Mouse (Mus musculus) liver, adult 2 months (tissue): Measurements from ENCODE around the gene Bach2. TPM values are rescaled to one million over a fixed set of nuclear protein-coding genes. Genes with fewer than 3 reads are reported as not detected.

Experiments
- DNase-seq: peaks from one replicate; pipeline ENCODE4 v3.0.0-alpha.2; 2011; ENCODE audit warnings: low read depth, low spot score; ENCODE audit errors: extremely low read depth
- H3K27ac ChIP-seq: fragments of 200-500 bp; replicated peaks from 2 replicates; pipeline ENCODE4 v1.5.1; 2012; ENCODE audit warnings: low read depth, mild to moderate bottlenecking, control low read depth, inconsistent platforms, low read length; ENCODE audit not compliant: insufficient read depth
- H3K27me3 ChIP-seq: fragments of 200-500 bp; 2 replicates; pipeline ENCODE4 v1.6.1; 2012; ENCODE audit warnings: mild to moderate bottlenecking, moderate library complexity, low read length, inconsistent platforms; ENCODE audit not compliant: control insufficient read depth, insufficient read depth
- H3K36me3 ChIP-seq: fragments of 200-500 bp; 2 replicates; pipeline ENCODE4 v1.6.1; 2012; ENCODE audit warnings: low read length, inconsistent platforms; ENCODE audit not compliant: control insufficient read depth, insufficient read depth
- H3K4me1 ChIP-seq: fragments of 200-500 bp; 2 replicates; pipeline ENCODE4 v1.6.1; 2011; ENCODE audit warnings: low read length; ENCODE audit not compliant: control insufficient read depth, insufficient read depth
- H3K4me3 ChIP-seq: fragments of 200-500 bp; 2 replicates; pipeline ENCODE4 v1.5.1; 2011; ENCODE audit warnings: low read depth, mild to moderate bottlenecking, control low read depth, low read length, moderate library complexity; ENCODE audit not compliant: insufficient read depth
- H3K79me2 ChIP-seq: fragments of 200-500 bp; 2 replicates; pipeline ENCODE4 v1.6.1; 2012; ENCODE audit warnings: inconsistent platforms, mild to moderate bottlenecking, low read length, moderate library complexity; ENCODE audit not compliant: control insufficient read depth, insufficient read depth
- H3K9ac ChIP-seq: fragments of 200-500 bp; 2 replicates; pipeline ENCODE4 v1.6.1; 2012; ENCODE audit warnings: low read depth, mild to moderate bottlenecking, control low read depth, inconsistent platforms, low read length
- CTCF ChIP-seq: fragments of 200-500 bp; IDR thresholded peaks from 2 replicates; pipeline ENCODE4 v1.5.1; 2011; ENCODE audit warnings: low read depth, low read length, control low read depth
- POLR2A ChIP-seq: fragments of 200-500 bp; IDR thresholded peaks from 2 replicates; pipeline ENCODE4 v1.6.1; 2011; ENCODE audit warnings: low read length, control low read depth; ENCODE audit not compliant: insufficient read depth; ENCODE audit errors: extremely low read depth
- WGBS: fragments of 180-500 bp; shearing (Covaris S2); methylation state at CpG from one replicate; pipeline ENCODE4 v1.1.7; 2018; 5-methylcytosine and 5-hydroxymethylcytosine counted together
- polyA plus RNA-seq: library from polyadenylated mRNA; depleted of rRNA; stranded (reverse); fragments of >200 nt; gene quantifications from 2 replicates; pipeline ENCODE4 v1.2.3, GENCODE M21; 2012
- total RNA-seq: library from RNA; depleted of rRNA; stranded (reverse); fragments of >200 nt; gene quantifications from 2 replicates; pipeline ENCODE4 v1.2.3, GENCODE M21; 2014

Bach2 gene
- total and polyA plus RNA-seq, 2 experiments, result 2.1 to 6.0 TPM

DNA sequence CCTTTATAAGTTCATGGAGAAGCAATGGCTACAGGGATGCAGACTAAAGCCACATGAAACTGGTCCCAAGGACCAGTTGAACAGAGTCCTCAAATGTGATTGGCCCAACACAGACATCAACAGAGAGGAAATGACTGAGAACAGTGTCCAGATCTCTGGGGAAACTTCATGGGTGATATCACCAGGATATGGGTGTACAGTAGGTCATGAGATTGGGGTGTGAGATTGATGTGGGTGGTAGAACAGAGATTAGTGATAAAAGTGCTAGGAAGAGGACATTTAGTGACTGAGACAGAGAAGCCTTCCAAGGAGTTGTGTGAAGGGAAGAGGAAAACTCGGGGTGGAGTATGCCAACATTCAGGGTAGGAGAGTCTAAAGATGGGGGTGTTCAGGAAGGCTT is 29.4 kb downstream of the Bach2 start:
- Histone ChIP-seq H3K27me3 (no peaks in the 10 kb centered on the region), H3K4me1 (peaks cover 3% of the 10 kb centered on the region; the same call in 1 of the 2 replicates), H3K4me3 (no peak overlapping the region), H3K9ac (no peak overlapping the region), H3K36me3 (no peaks in the 10 kb centered on the region), H3K79me2 (peaks cover 9% of the 10 kb centered on the region; the same call in 1 of the 2 replicates), H3K27ac (no peak overlapping the region)
- DNase-seq, result no peak
- WGBS, result 83% methylated on average over 1 of the region's 1 CpGs
- TF ChIP-seq CTCF, result no peak

GRCm38 (mm10) chr4:32272398-32272797 is 33.8 kb downstream of the Bach2 start:
- Histone ChIP-seq H3K27me3 (no peaks in the 10 kb centered on the region), H3K4me3 (no peak overlapping the region), H3K36me3 (no peaks in the 10 kb centered on the region), H3K79me2 (peaks cover 5% of the 10 kb centered on the region; the same call in 1 of the 2 replicates), H3K9ac (no peak overlapping the region), H3K27ac (no peak overlapping the region), H3K4me1 (no peaks in the 10 kb centered on the region)
- DNase-seq, result no peak
- no peak for TF ChIP-seq CTCF
- no peak for TF ChIP-seq POLR2A
- WGBS, result 88% methylated on average over 5 of the region's 5 CpGs

GRCm38 (mm10) chr4:32274776-32275294 is 36.2 kb downstream of the Bach2 start:
- no peaks in the 10 kb centered on the region for H3K27me3 ChIP-seq
- WGBS, result 79% methylated on average over 6 of the region's 6 CpGs
- TF ChIP-seq CTCF (no peak), POLR2A (no peak)

DNA sequence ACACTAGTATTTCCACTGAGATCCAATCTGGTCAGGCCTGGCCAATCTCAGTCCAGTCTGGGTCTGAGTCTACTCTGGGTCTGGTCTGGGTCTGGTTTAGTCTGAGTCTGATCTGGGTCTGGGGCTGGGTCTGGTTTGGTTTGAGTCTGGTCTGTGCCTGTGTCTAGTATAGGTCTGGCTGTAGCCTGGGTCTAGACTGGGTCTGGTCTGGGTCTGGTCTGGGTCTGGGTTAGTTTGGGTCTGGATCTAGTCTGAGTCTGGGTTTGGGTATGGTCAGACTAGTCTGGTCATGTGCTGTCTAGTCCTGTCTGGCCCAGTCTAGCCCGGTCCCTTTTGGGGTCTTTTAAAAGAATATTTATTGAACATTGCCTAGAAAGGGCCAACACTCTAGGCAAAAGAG is 41.2 kb downstream of the Bach2 start:
- H3K4me1 ChIP-seq, result no peaks in the 10 kb centered on the region; the same call in 1 of the 2 replicates
- WGBS, result 96% methylated on average over 1 of the region's 1 CpGs
- H3K27me3 ChIP-seq, result no peaks in the 10 kb centered on the region
- no peak for TF ChIP-seq POLR2A
- no peak for TF ChIP-seq CTCF
- no peak overlapping the region for H3K27ac ChIP-seq
- DNase-seq, result no peak
- H3K36me3 ChIP-seq, result no peaks in the 10 kb centered on the region
- peaks cover 3% of the 10 kb centered on the region; the same call in 1 of the 2 replicates for H3K79me2 ChIP-seq
- no peak overlapping the region for H3K4me3 ChIP-seq
- no peak overlapping the region for H3K9ac ChIP-seq

More at GRCm38 (mm10) chr4:32274776-32275294, 36.2 kb downstream of the Bach2 start:
- Histone ChIP-seq H3K9ac (no peak overlapping the region), H3K4me1 (no peaks in the 10 kb centered on the region), H3K4me3 (no peak overlapping the region), H3K36me3 (no peaks in the 10 kb centered on the region), H3K27ac (no peak overlapping the region), H3K79me2 (peaks cover 4% of the 10 kb centered on the region; the same call in 1 of the 2 replicates)
- no peak for DNase-seq

DNA sequence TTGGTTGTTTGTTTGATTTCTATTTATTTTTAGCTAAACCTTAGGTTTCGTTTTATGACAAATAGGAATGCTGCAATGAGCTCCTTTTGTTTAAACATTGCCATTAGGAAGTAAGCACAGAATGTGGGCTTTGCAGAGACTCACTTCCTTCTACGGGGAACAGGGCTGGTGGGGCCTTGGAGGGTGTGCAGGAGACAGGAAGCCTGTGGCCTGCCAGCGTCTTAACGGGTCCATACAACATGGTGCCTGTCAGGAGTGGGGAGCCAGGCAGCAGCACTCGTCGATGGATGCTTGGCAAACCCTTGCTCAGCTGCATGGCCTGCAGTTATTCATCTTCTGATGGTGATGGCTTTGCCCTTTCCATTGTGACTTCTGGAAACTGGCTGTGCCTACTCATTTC is 41.8 kb downstream of the Bach2 start:
- 71% methylated on average over 6 of the region's 6 CpGs for WGBS
- TF ChIP-seq POLR2A (no peak), CTCF (no peak)
- H3K27me3 ChIP-seq, result no peaks in the 10 kb centered on the region

DNA sequence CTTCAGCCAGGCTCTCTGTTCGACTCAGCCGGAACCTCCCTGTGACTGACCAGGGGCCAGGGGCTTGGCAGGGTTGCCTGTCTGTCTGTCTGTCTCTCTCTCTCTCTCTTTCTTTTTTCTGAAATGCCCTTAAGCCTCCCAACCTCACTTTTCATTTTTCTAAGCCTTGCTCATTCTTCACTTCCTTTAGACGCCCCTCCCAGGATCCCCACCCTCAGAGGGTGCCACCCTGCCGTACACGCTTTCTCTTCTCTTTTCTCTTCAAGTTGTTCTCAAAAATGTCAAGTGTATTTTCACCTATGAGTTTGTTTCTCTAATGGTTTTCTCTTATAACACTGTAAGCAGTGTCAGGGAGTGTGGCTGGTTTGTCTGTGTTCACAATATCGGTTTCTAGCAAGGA is 42.7 kb downstream of the Bach2 start:
- Histone ChIP-seq H3K4me3 (no peak overlapping the region), H3K9ac (no peak overlapping the region), H3K79me2 (no peaks in the 10 kb centered on the region; the same call in 1 of the 2 replicates), H3K27me3 (no peaks in the 10 kb centered on the region), H3K36me3 (no peaks in the 10 kb centered on the region), H3K4me1 (peaks cover 4% of the 10 kb centered on the region), H3K27ac (no peak overlapping the region)
- no peak for DNase-seq
- 91% methylated on average over 6 of the region's 6 CpGs for WGBS
- TF ChIP-seq CTCF (no peak), POLR2A (no peak)

More for the DNA sequence above, 41.8 kb downstream of the Bach2 start:
- H3K4me1 ChIP-seq, result no peaks in the 10 kb centered on the region; the same call in 1 of the 2 replicates
- no peaks in the 10 kb centered on the region; the same call in 1 of the 2 replicates for H3K79me2 ChIP-seq
- no peak overlapping the region for H3K4me3 ChIP-seq
- no peak for DNase-seq
- H3K27ac ChIP-seq, result no peak overlapping the region
- no peak overlapping the region for H3K9ac ChIP-seq
- H3K36me3 ChIP-seq, result no peaks in the 10 kb centered on the region
